Mouse (Mus musculus) adrenal gland, postnatal 10 days (tissue): Measurements from ENCODE around the gene Clstn3. TPM values are rescaled to one million over a fixed set of nuclear protein-coding genes. Genes with fewer than 3 reads are reported as not detected.
A peak's percentile ranks its signal among the peaks of the same experiment; 100 is the strongest.
"Not testable (repeated sequence)": the region's sequence is repeated elsewhere in the genome, so short reads cannot be mapped to it uniquely, and the experiment has no call there.

Source experiments
- DNase-seq: peaks from one replicate; pipeline ENCODE4 v3.0.0; 2021; ENCODE audit warnings: mixed read lengths
- long read RNA-seq, 2 experiments: library from polyadenylated mRNA; stranded (forward); transcript quantifications; one replicate each; pipeline ENCODE4 v2.0.0; 2021
- total RNA-seq, 2 experiments: library from RNA; stranded (reverse); gene quantifications; 2 replicates each; pipeline ENCODE4 v1.2.3; 2021

Clstn3 gene
- 10 to 100 TPM; 78.7 to 79.4 TPM for total RNA-seq
- long read RNA-seq, experiment 1, full-length matches to known transcripts, result 19 of 118 reads
- long read RNA-seq, experiment 1, partial matches to known transcripts, result 78 of 118 reads
- long read RNA-seq, experiment 1, other reads (novel, unspliced or antisense), result 21 of 118 reads
- long read RNA-seq, experiment 2, full-length matches to known transcripts, result 16 of 22 reads
- long read RNA-seq, experiment 2, partial matches to known transcripts, result 5 of 22 reads
- long read RNA-seq, experiment 2, other reads (novel, unspliced or antisense), result 1 of 22 reads

- DNase-seq, result peak; percentile 87
Measured at GRCm38 (mm10) chr6:124464305-124465271, at the start of gene Clstn3. Clstn3 (minus strand) TSS chr6:124464794.

DNA sequence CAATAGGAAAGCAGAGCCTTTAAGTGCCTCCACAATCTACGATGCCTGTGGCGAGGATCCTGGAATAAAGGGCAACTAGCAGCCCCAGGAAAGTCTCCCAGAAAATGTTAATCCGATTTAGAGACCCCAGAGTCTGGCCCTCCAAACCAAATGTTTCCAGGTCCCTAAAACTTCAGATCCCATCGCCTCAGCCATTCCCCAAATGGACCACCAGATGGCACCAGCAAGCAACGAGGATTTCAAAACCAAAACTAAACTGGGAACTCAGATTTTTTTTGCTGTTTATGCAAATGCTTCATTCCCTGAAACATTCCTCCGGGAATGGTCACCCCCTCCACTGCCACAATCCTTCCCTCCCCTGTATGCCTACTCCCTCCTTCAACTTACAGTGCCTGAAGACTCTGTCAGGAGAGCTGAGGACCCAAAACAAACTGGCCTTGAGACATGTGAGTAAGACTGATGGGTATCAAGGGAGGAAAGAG is 47.8 kb upstream of the Clstn3 start, which contains the start of gene C1ra:
Gene C1ra, plus strand, starts transcription at position 51 of the 482 bp plus-strand sequence.
- DNase-seq, result peak; percentile 76

- DNase-seq, result no peak
Measured at GRCm38 (mm10) chr6:124511936-124512335, 47.3 kb upstream of the Clstn3 start.

DNA sequence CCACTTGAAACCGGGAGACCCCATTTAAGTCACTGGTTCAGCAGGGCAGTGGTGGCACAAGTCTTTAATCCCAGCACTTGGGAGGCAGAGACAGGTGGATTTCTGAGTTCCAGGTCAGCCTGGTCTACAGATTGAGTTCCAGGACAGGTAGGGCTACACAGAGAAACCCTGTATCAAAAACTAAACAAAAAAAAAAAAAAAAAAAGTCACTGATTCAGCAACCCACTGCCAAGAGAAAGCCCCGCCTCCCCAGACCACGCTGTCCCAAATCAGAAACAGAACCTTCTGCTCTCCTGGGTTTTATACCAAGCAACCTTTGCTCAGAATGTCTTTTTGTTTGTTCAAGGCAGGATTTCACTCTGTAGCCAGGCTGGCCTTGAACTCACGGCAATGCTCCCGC is 44.6 kb upstream of the Clstn3 start:
- DNase-seq, result not testable (repeated sequence)

DNA sequence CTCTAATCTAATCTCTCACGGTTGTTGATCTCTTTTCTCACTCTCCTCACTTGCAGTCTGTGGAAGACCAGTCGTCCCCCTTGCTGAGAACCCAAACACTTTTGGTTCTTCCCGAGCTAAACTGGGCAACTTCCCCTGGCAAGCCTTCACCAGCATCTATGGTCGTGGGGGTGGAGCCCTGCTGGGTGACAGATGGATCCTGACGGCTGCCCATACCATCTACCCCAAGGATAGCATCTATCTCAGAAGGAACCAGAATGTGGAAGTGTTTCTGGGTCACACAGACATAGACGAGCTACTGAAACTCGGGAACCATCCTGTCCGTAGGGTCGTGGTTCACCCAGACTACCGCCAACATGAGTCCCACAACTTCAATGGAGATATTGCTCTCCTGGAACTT is 43.7 kb upstream of the Clstn3 start:
- DNase-seq, result no peak

DNA sequence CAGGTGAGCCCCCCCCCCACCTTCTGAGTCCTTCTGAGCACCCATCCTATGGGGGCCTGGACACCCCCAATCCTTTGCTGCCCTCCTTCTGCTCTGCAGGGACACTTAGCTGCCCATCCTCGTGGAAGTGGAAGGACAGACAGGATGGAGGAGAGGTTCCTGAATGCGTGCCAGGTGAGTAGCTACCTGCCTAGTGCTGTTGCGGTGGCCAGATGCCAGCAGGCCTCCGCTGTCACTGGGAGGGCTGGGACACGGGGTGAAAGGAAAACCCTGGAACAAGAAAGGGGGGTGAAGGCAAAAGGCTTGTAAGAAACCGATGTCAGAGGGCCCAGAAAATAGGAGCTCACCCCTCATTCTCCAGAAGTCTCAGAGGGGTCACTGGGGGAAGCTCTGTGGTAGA is 42.4 kb upstream of the Clstn3 start:
- no peak for DNase-seq

- DNase-seq, result no peak
Measured at GRCm38 (mm10) chr6:124505028-124505427, 40.4 kb upstream of the Clstn3 start.

- peak; percentile 57 for DNase-seq
Measured at GRCm38 (mm10) chr6:124502021-124502420, 37.4 kb upstream of the Clstn3 start.

- DNase-seq, result peak; percentile 19
Measured at GRCm38 (mm10) chr6:124501473-124501872, 36.9 kb upstream of the Clstn3 start.

DNA sequence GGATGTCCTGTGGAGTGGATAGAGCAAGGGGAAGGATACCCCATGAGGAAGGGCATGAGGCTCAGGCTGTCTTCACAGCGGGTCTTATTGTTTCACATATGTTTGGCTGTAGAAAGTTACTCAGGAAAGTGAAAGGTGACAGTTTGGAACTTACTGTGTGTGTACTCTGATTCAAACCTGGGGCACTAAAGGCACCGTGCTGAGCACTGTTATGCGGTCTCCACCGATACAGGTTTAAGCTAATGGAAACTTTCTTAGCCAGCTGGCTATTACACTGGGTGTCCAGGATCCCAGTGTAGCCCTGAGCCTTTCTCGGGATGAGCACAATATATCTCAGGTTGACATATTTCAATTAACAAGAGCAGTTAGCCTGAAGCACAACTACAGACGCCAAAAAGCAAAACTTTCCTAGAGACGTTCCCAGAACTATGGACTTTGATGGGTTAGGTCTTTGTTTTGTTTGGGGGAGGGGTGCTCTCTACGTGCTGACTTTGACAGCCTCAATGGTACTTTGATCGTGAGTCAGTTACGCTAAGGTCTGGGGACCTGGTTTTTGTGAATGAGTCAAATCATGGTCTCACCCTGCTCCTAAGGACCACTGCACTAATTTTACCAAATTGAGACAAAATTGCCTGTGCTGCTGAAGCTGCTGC is 35.4 kb upstream of the Clstn3 start:
- no peak for DNase-seq

DNA sequence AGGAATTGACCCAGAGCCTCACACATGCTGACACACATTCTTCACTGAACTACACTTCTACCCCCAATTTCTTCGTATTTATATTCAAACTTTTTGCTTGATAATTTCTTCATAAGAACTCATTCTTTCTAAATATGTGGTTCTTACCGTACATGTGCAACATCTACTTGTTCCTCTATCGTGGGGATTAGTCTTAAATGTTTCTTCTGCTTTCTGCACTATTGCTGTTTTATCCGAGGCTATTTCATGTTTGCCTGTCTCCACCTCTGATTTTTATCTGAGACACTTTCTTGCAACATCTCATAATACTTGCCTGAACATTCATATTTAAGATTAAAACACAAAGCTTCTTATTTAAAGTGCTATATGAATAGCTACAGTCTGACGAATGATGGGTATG is 31.5 kb upstream of the Clstn3 start:
- DNase-seq, result no peak

DNA sequence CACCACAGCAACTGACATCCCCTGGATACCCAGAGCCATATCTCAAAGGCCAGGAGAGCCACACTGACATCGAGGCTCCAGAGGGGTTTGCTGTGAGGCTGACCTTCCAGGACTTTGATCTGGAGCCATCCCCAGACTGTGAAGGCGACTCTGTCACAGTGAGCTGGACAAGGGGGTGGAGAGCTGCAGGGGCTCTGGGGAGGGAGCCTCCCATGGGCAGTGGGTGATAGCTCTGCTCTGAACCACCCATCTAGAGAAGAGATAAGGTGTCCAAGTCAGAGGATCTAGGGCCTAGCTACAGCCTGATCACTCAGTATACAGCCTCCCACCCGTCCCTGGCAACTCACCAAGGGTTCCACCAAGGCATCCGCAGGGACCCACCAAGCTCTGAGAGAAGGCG is 29.3 kb upstream of the Clstn3 start:
- DNase-seq, result peak; percentile 60

DNA sequence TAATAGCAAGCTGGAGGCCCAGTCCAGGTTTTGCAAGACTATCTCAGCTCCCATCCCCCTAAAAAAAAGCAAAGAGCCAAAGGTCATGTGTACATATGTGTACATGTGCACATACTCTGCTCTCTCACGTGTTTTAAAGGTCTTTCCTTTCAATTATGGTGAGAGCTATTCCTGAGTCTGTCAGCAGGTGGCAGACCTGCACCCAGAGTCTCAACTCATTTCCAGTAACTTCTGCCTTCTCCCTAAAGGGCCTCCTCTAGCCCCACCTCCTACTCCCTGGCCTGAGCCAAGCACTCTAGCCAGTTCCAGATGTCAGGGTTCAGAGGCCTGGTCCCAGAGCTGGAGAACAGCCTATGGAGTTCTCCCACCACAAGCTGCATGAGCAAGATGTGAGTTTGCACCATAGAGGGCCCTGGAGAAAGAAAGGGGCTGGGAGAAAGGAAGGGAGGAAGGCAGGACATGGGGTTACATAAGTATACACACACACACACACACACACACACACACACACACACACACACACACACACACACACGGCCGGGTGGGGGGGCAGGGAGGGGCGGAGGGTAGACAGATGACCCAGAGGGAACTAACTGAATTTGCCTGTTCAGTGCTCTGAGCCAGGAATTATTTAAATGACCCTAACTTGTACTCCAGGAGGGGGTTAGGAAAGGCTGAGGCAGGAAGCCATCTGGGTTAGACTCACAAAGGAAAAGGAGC is 28.4 kb upstream of the Clstn3 start, which contains the start of gene C1rl:
Gene C1rl, plus strand, starts transcription at position 272 of the 720 bp plus-strand sequence.
- peak; percentile 89 for DNase-seq

- no peak for DNase-seq
Measured at GRCm38 (mm10) chr6:124491427-124491826, 26.8 kb upstream of the Clstn3 start.

DNA sequence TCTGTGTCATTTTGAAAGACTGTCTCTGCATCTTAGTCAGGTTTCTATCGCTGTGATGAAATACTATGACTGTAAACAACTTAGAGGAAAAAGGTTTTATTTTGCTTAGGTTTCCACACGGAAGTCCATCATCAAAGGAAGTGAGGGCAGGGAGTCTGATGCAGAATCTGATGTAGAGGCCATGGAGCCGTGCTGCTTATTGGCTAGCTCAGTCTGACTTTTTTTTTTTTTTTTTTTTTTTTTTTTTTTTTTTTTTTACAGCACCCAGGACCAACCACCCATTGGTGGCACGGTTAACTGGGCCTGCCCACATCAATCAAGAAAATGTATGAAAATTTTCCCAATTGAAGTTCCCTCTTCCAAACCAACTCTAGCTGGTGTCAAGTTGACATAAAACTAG is 24.4 kb upstream of the Clstn3 start:
- DNase-seq, result no peak

DNA sequence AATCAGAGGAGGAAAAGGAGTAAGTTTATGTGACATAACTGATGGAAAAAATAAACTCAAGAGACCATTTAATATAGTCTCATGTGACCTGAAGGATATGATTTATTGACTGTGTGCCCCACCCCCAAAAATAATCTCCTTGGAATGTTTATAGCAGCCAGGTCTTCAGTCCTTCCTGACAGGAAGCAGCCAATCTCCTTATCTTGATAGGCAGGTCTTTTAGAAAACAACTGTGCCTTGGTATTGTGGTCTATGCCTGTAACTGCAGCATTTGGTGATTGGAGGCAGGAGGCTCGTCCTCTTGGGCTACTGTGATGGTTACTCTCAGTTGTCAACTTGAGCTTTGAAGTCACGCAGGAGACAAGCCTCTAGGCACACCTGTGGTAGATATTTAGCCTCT is 22.9 kb upstream of the Clstn3 start:
- no peak for DNase-seq

GRCm38 (mm10) chr6:124485414-124486144 is 21.0 kb upstream of the Clstn3 start:
- no peak for DNase-seq

DNA sequence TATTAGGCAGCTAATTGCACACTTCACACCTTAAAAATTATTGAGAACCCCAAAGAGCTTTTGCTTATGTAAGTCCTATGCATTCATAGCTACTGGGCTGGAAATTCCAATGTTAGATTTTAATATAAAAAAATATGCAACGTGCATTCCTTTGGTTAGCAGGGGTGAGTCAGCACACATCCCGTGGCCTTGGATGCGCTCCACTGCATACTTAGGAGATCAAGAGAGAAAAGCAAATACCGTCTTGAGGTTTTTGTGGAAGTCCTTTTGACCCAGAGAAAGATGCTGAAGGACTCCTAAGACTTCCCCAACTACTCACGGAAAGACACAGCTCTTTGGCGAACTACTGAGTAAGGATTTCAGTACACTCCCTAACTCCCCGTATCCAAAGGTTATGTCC is 20.3 kb upstream of the Clstn3 start:
- peak; percentile 43 for DNase-seq

GRCm38 (mm10) chr6:124483831-124484230 is 19.2 kb upstream of the Clstn3 start:
- DNase-seq, result not testable (repeated sequence)

DNA sequence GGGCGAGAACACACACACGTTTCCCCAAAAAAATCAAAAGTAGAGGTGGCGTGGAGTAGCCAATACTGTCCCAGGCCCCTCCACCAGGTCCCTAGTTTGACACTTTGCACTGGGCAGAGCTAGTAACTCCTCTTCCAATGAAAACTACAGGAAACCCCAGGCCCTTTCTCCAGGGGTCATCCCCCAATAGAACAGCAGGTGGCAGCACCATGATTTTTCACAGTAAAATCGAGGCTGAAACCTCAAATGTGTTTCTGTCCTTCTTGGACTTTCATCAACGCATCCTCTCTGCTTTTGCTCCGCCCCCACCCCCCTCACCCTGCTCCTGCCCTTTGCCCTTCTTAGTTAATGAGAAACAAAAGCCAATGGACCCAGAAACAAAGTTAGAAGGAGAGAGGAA is 17.0 kb upstream of the Clstn3 start:
- peak; percentile 78 for DNase-seq

GRCm38 (mm10) chr6:124480295-124480694 is 15.7 kb upstream of the Clstn3 start:
- DNase-seq, result peak; percentile 19
